Mouse (Mus musculus): Measurements from ENCODE around the gene Tdrd3. TPM values are rescaled to one million over a fixed set of nuclear protein-coding genes. Genes with fewer than 3 reads are reported as not detected.

Gene Tdrd3
- total and polyA plus RNA-seq, 2 experiments from 2014 or later, result 13.4 to 13.8 TPM

DNA sequence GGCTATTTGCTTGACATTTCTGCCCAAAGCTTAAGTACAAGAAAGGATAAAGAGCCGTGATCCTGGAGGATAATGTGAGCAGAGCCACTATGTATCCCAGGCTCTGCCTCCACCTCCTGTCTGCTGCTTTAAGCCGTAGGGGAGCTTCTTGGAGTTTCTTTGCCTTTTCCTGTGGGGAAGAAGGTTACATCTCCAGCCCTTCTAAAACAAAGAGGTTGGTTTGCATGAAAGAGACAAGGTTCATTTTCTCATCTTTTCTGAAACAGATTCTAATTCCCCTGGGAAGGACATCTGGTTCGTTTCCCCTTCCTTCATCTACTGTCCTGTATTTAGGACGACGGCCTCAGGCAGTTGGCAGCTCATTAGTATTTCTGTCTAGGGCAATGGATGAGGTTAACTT lies 19.8 kb upstream of the Tdrd3 start:
- ATAC-seq (ENCODE audit: insufficient read depth, low read depth) (no peak), DNase-seq (ENCODE audit: low spot score) (no peak)
- no peaks in the 10 kb centered on the region for H3K36me3 ChIP-seq (replicated peaks; ENCODE audit: control insufficient read depth, insufficient read depth, low read length)
- no peaks in the 10 kb centered on the region for H3K4me1 ChIP-seq (ENCODE audit: control insufficient read depth, insufficient read depth)
- H3K4me2 ChIP-seq (ENCODE audit: low read depth, low read length), result no peak overlapping the region
- H3K27ac ChIP-seq (ENCODE audit: low read depth), result no peak overlapping the region
- no peaks in the 10 kb centered on the region for H3K9me3 ChIP-seq (replicated peaks; ENCODE audit: control insufficient read depth, low read length)
- 66% methylated on average over 5 of the region's 5 CpGs for WGBS
- H3K27me3 ChIP-seq (ENCODE audit: control insufficient read depth, insufficient read depth, low read length), result no peaks in the 10 kb centered on the region
- no peak overlapping the region for H3K9ac ChIP-seq (replicated peaks; ENCODE audit: low read depth, low read length)
- H3K4me3 ChIP-seq (ENCODE audit: low read depth, low read length), result no peak overlapping the region
- TF ChIP-seq CTCF (IDR thresholded peaks at IDR 0.05; ENCODE audit: low read depth), result no peak
- no peak for TF ChIP-seq EP300 (IDR thresholded peaks at IDR 0.05; ENCODE audit: low read depth)

DNA sequence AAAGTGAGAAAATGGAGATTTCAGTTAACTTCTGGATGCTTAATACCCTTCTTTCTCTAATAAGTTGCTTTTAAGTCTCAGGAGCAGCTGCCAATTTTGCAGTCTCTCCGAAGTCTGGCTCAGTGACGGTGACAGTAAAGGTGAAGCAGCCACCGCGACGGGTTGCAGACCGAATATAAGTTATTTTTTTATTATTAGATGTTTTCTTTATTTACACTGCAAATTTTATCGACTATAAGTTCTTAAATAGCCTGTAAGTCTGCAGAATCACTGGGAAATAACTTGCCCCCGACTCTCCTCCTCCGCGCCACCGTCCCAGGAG lies 992 bp upstream of the Tdrd3 start:
- no peaks in the 10 kb centered on the region for H3K9me3 ChIP-seq (replicated peaks; ENCODE audit: control insufficient read depth, low read length)

DNA sequence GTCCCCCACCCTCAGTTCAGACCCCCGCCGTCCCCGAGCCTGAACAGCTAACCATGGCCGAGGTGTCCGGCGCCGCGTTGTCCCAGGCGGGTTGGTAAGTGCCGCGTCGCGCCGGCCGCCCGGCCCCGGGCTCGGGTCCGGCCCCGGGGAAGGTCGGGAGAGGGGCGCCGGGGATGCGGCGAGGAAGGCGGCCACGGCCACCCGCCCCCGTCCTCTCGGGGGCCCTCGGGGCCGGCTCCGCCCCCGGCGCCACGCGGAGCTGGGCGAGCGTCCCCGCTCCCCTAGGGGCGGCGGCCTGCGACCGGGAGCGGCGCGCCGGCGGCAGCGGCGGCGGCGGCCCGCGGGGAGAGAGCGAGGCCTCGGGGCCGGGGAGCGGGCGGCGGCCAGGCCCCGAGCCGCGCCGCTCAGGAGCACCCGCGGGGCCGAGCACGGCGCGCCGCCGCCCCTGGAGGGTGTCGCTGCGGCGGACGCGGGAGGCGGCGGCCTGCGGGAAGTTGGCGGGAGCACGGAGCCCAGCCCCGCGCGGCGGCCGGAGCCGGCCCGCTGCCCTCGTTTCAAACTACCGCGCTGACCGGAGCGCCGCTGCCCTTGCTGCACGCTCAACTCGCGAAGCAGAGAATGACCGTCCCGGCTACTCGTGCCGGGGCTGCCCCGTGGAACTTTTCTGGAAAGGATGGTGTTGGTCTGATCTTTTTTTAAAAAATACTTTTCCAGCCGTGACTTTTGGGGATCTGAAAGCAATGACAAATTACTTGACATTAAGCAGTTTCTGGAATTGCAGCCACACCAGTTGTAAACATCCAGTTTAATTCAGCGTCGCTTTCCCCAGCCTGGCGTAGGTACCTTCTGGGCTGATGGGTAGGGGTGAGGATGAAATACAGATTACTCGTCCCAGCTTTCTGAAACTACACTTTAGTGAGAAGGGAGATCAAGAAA lies 584 bp downstream of the Tdrd3 start:
- peak; percentile 61 for DNase-seq (ENCODE audit: low spot score)
- peaks cover 24% of the 10 kb centered on the region for H3K4me1 ChIP-seq (ENCODE audit: control insufficient read depth, insufficient read depth)
- under 1% methylated on average over 75 of the region's 109 CpGs for WGBS
- no peaks in the 10 kb centered on the region for H3K36me3 ChIP-seq (replicated peaks; ENCODE audit: control insufficient read depth, insufficient read depth, low read length)
- peak overlapping the region; percentile 97 for H3K9ac ChIP-seq (replicated peaks; ENCODE audit: low read depth, low read length)
- no peaks in the 10 kb centered on the region for H3K9me3 ChIP-seq (replicated peaks; ENCODE audit: control insufficient read depth, low read length)
- peak overlapping the region; percentile 74 for H3K4me2 ChIP-seq (ENCODE audit: low read depth, low read length)
- peak overlapping the region; percentile 98 for H3K27ac ChIP-seq (ENCODE audit: low read depth)
- ATAC-seq (ENCODE audit: insufficient read depth, low read depth), result peak; percentile 51
- H3K4me3 ChIP-seq (ENCODE audit: low read depth, low read length), result peak overlapping the region; percentile 94
- H3K27me3 ChIP-seq (ENCODE audit: control insufficient read depth, insufficient read depth, low read length), result no peaks in the 10 kb centered on the region
- TF ChIP-seq EP300 (IDR thresholded peaks at IDR 0.05; ENCODE audit: low read depth) (no peak), CTCF (IDR thresholded peaks at IDR 0.05; ENCODE audit: low read depth) (no peak)

More for the DNA sequence above, 992 bp upstream of the Tdrd3 start:
- ATAC-seq (ENCODE audit: insufficient read depth, low read depth) (no peak), DNase-seq (ENCODE audit: low spot score) (no peak)
- under 1% methylated on average over 11 of the region's 11 CpGs for WGBS
- H3K9ac ChIP-seq (replicated peaks; ENCODE audit: low read depth, low read length), result peak overlapping the region; percentile 97
- H3K4me2 ChIP-seq (ENCODE audit: low read depth, low read length), result peak overlapping the region; percentile 74
- peaks cover 13% of the 10 kb centered on the region for H3K4me1 ChIP-seq (ENCODE audit: control insufficient read depth, insufficient read depth)
- H3K27ac ChIP-seq (ENCODE audit: low read depth), result peak overlapping the region; percentile 72
- H3K36me3 ChIP-seq (replicated peaks; ENCODE audit: control insufficient read depth, insufficient read depth, low read length), result no peaks in the 10 kb centered on the region
- H3K4me3 ChIP-seq (ENCODE audit: low read depth, low read length), result peak overlapping the region; percentile 94
- H3K27me3 ChIP-seq (ENCODE audit: control insufficient read depth, insufficient read depth, low read length), result no peaks in the 10 kb centered on the region
- TF ChIP-seq EP300 (IDR thresholded peaks at IDR 0.05; ENCODE audit: low read depth) (no peak), CTCF (IDR thresholded peaks at IDR 0.05; ENCODE audit: low read depth) (no peak)

DNA sequence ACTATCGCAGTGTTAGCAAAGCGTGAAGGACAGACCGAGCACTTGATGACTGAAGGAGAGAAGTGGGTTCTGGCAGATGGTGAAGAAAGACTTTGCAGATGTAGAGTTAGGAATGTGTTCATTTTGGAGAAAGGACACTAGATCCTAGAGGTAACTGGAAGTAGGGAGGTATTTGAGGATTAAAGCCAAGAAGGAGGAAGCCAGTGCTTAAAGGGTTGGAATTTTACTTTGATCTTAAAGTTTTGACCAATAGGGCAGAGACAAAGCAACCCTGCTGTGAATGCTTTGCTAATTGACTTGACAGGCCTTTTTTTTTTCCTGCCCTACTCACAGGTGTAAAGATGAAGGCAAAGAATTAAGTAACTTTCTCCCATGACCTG lies 1.2 kb downstream of the Tdrd3 start:
- H3K9ac ChIP-seq (replicated peaks; ENCODE audit: low read depth, low read length), result peak overlapping the region; percentile 97
- H3K9me3 ChIP-seq (replicated peaks; ENCODE audit: control insufficient read depth, low read length), result no peaks in the 10 kb centered on the region
- H3K4me2 ChIP-seq (ENCODE audit: low read depth, low read length), result peak overlapping the region; percentile 74
- DNase-seq (ENCODE audit: low spot score), result peak; percentile 23
- no peaks in the 10 kb centered on the region for H3K27me3 ChIP-seq (ENCODE audit: control insufficient read depth, insufficient read depth, low read length)
- no peak for TF ChIP-seq CTCF (IDR thresholded peaks at IDR 0.05; ENCODE audit: low read depth)
- TF ChIP-seq EP300 (IDR thresholded peaks at IDR 0.05; ENCODE audit: low read depth), result no peak
- 0% methylated on average over 3 of the region's 3 CpGs for WGBS
- H3K27ac ChIP-seq (ENCODE audit: low read depth), result peak overlapping the region; percentile 98
- no peaks in the 10 kb centered on the region for H3K36me3 ChIP-seq (replicated peaks; ENCODE audit: control insufficient read depth, insufficient read depth, low read length)
- H3K4me3 ChIP-seq (ENCODE audit: low read depth, low read length), result peak overlapping the region; percentile 94
- no peak for ATAC-seq (ENCODE audit: insufficient read depth, low read depth)
- peaks cover 27% of the 10 kb centered on the region for H3K4me1 ChIP-seq (ENCODE audit: control insufficient read depth, insufficient read depth)

DNA sequence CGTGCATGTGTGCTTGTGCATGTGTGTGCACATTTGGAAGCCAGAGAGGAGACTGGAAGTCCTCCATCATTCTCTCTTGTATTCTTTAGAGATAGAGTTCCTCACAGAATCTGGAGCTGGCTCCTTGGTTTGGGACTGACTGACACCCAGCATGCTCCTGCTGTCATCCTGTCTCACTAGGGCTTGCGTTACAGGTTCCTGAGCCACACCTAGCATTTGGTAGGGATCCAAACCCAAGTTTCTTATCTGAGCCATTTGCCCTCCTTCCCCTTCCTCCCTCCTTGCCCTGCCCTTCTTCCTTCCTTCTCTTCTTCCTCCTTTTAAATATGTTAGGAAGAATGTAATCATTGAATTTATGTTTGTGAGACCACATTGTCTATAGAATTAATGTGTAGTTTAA lies 3.3 kb downstream of the Tdrd3 start:
- WGBS, result 65% methylated on average over 2 of the region's 2 CpGs
- no peaks in the 10 kb centered on the region for H3K27me3 ChIP-seq (ENCODE audit: control insufficient read depth, insufficient read depth, low read length)
- H3K27ac ChIP-seq (ENCODE audit: low read depth), result no peak overlapping the region
- no peaks in the 10 kb centered on the region for H3K9me3 ChIP-seq (replicated peaks; ENCODE audit: control insufficient read depth, low read length)
- no peaks in the 10 kb centered on the region for H3K36me3 ChIP-seq (replicated peaks; ENCODE audit: control insufficient read depth, insufficient read depth, low read length)
- H3K4me1 ChIP-seq (ENCODE audit: control insufficient read depth, insufficient read depth), result peaks cover 31% of the 10 kb centered on the region
- no peak for ATAC-seq (ENCODE audit: insufficient read depth, low read depth)
- no peak overlapping the region for H3K4me2 ChIP-seq (ENCODE audit: low read depth, low read length)
- no peak for DNase-seq (ENCODE audit: low spot score)
- H3K4me3 ChIP-seq (ENCODE audit: low read depth, low read length), result no peak overlapping the region
- TF ChIP-seq CTCF (IDR thresholded peaks at IDR 0.05; ENCODE audit: low read depth) (no peak), EP300 (IDR thresholded peaks at IDR 0.05; ENCODE audit: low read depth) (no peak)
- H3K9ac ChIP-seq (replicated peaks; ENCODE audit: low read depth, low read length), result no peak overlapping the region
